9 mouse cellular contexts compared by ENCODE assay signal in the genomic region with DNA sequence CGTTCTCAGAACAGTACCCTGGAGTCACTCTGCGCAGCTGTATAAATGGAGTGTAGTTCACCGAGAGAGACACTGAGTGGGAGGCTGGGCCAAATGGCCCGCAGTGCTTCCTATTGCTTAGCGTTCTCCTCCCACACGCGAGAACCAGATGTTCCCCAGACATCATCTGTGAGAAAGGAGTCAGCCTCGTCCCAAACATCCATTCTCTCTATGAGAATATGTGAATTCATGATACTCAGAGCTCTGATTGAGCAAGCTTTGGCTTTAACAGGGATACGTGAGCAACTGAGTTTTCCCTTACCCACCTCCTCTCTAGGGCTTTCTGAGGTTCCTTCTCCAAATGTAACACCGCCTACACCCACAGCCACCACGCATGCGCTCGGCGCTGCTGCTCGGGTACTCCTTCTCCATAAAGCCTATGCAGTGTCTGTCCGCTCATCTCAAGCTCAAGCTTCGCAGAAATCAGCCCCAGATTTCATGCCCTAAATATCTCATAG. TPM values are rescaled to one million over a fixed set of nuclear protein-coding genes. Genes with fewer than 3 reads are reported as not detected.
A peak's percentile ranks its signal among the peaks of the same experiment; 100 is the strongest.
DNase-seq lines count a peak whose midpoint lies in the region; ATAC-seq lines count a peak whose summit lies in the region.
"Had no signal": no experiment of that assay in that cellular context is flagged by ENCODE, and none has a peak within 500 bp of the region (broad histone marks: within the 10 kb centered on the region; RNA-seq: fewer than 3 reads in every experiment).

No protein-coding gene starts in this region.

- H3K27ac ChIP-seq in embryonic facial prominence, embryonic 15.5 days (replicated peaks): peak overlapping the region; percentile 94
- peak overlapping the region; percentile 14 to 72; a peak in 2 of 4 replicates for H3K27ac ChIP-seq in heart, embryonic 14.5 days (replicated peaks in 1 of 2; ENCODE audit: control insufficient read depth in 1 of 2, insufficient read depth in 1 of 2, low read depth in 2 of 2, low read length in 2 of 2)

- no peak overlapping the region for H3K9ac ChIP-seq in embryonic facial prominence, embryonic 15.5 days
- H3K9ac ChIP-seq in heart, embryonic 14.5 days (ENCODE audit: low read length): peak overlapping the region; percentile 39; the same call in 1 of the 2 replicates

- no peaks in the 10 kb centered on the region for H3K36me3 ChIP-seq in embryonic facial prominence, embryonic 15.5 days
- H3K36me3 ChIP-seq in heart, embryonic 14.5 days (ENCODE audit: control insufficient read depth, insufficient read depth, low read length): peaks cover 29% of the 10 kb centered on the region

- no peaks in the 10 kb centered on the region for H3K27me3 ChIP-seq in embryonic facial prominence, embryonic 15.5 days
- H3K27me3 ChIP-seq in heart, embryonic 14.5 days (ENCODE audit: control insufficient read depth, insufficient read depth, low read length): no peaks in the 10 kb centered on the region

- H3K4me1 ChIP-seq in embryonic facial prominence, embryonic 15.5 days: peaks cover 65% of the 10 kb centered on the region
- H3K4me1 ChIP-seq in heart, embryonic 14.5 days (ENCODE audit: control insufficient read depth in 2 of 2, insufficient read depth in 2 of 2, low read length in 2 of 2): peaks cover 65 to 89% of the 10 kb centered on the region in 2 experiments

- no peaks in the 10 kb centered on the region for H3K9me3 ChIP-seq in embryonic facial prominence, embryonic 15.5 days (replicated peaks)
- no peaks in the 10 kb centered on the region for H3K9me3 ChIP-seq in heart, embryonic 14.5 days (ENCODE audit: control insufficient read depth, low read length)

- H3K4me2 ChIP-seq in embryonic facial prominence, embryonic 15.5 days (replicated peaks): peak overlapping the region; percentile 28
- H3K4me2 ChIP-seq in heart, embryonic 14.5 days (ENCODE audit: low read length): peak overlapping the region; percentile 7; the same call in 1 of the 2 replicates

- WGBS in embryonic facial prominence, embryonic 15.5 days: 39% methylated on average over 17 of the region's 17 CpGs
- WGBS in heart, embryonic 14.5 days: 61% methylated on average over 17 of the region's 17 CpGs

- ATAC-seq in embryonic facial prominence, embryonic 15.5 days (ENCODE audit: insufficient number of reproducible peaks, low FRiP score, low TSS enrichment, low read depth): peak; percentile 79
- ATAC-seq in heart, embryonic 14.5 days (ENCODE audit: insufficient number of reproducible peaks, insufficient read depth, low FRiP score, low read depth): no peak

- peak; percentile 40 for DNase-seq in lung, postnatal 10 days
- DNase-seq in lung, postnatal 14 days: no peak
- peak; percentile 93 for DNase-seq in layer of hippocampus, adult 9-11 months
- DNase-seq in ovary, postnatal 36 days (ENCODE audit: low spot score): peak; percentile 49
- DNase-seq in cerebellum, adult 18-20 months: no peak
- no peak for DNase-seq in cerebellum, postnatal 36 days

- no peak overlapping the region for H3K4me3 ChIP-seq in embryonic facial prominence, embryonic 15.5 days (replicated peaks)
- H3K4me3 ChIP-seq in heart, embryonic 14.5 days (ENCODE audit: control insufficient read depth in 1 of 2, insufficient read depth in 1 of 2, low read depth in 1 of 2, low read length in 2 of 2): no peak overlapping the region
- H3K4me3 ChIP-seq: myocyte had no signal

RNA-seq across cellular contexts. Expression of a gene that starts 22.5 kb away (rescaled TPM):
- 27.3 and 28.1 TPM in 2 replicates for polyA plus RNA-seq in embryonic facial prominence, embryonic 15.5 days (2015; fragmentation: Nextera tagmentation; extraction: Ambion mirVana)
- polyA plus RNA-seq in heart, embryonic 14.5 days (2014; fragmentation: Nextera tagmentation; extraction: Ambion mirVana): 36.8 and 39.9 TPM in 2 replicates

Comparison
In these comparisons a context has a peak if more than half of its experiments do, and no peak if none do; other contexts are left out.
1. DNase-seq: peak in lung, postnatal 10 days (single experiment), layer of hippocampus, adult 9-11 months (single experiment) and ovary, postnatal 36 days (single experiment); none in lung, postnatal 14 days (single experiment), cerebellum, adult 18-20 months (0 of 2) and cerebellum, postnatal 36 days (0 of 2).